Mouse (Mus musculus): ENCODE results near the gene Ncln.

GRCm38 (mm10) chr10:81497401-81498270 lies 1.4 kb upstream of the Ncln start:
- TF ChIP-seq CTCF (IDR thresholded peaks at IDR 0.05; ENCODE audit: control insufficient read depth, insufficient read depth, insufficient read length): no peak
- no peak for TF ChIP-seq USF1 (IDR thresholded peaks at IDR 0.05; ENCODE audit: low read depth)
- no peak for TF ChIP-seq MAX (IDR thresholded peaks at IDR 0.05)
- TF ChIP-seq MYOG (IDR thresholded peaks at IDR 0.05; ENCODE audit: control insufficient read depth, extremely low read depth, insufficient read length): no peak
- TF ChIP-seq FOSL1 (IDR thresholded peaks at IDR 0.05; ENCODE audit: insufficient read depth, low read length, poor library complexity, severe bottlenecking): no peak
